Mouse (Mus musculus): ENCODE results near the gene Syt10.
"Not testable (repeated sequence)": the region's sequence is repeated elsewhere in the genome, so short reads cannot be mapped to it uniquely, and the experiment has no call there.

- not testable (repeated sequence) for TF ChIP-seq POLR2A (IDR thresholded peaks at IDR 0.05; ENCODE audit: extremely low read depth, insufficient read depth, low read length); CTCF (IDR thresholded peaks at IDR 0.05; ENCODE audit: low read depth, low read length)
Measured at GRCm38 (mm10) chr15:89766016-89766415, 75.6 kb downstream of the Syt10 start.
